Mouse (Mus musculus) T-helper 1 cell (primary cell): ENCODE data around the gene Sgsh.
"Not testable (repeated sequence)": the region's sequence is repeated elsewhere in the genome, so short reads cannot be mapped to it uniquely, and the experiment has no call there.

Source experiments
- in situ Hi-C: fragments of 300-600 bp; cut with MboI, MseI; formaldehyde crosslinking; loops from one replicate; pipeline ENCODE4 v1.15.1; 2025; ENCODE audit warnings: high pct_unique_total_duplicates

Sgsh gene

DNA sequence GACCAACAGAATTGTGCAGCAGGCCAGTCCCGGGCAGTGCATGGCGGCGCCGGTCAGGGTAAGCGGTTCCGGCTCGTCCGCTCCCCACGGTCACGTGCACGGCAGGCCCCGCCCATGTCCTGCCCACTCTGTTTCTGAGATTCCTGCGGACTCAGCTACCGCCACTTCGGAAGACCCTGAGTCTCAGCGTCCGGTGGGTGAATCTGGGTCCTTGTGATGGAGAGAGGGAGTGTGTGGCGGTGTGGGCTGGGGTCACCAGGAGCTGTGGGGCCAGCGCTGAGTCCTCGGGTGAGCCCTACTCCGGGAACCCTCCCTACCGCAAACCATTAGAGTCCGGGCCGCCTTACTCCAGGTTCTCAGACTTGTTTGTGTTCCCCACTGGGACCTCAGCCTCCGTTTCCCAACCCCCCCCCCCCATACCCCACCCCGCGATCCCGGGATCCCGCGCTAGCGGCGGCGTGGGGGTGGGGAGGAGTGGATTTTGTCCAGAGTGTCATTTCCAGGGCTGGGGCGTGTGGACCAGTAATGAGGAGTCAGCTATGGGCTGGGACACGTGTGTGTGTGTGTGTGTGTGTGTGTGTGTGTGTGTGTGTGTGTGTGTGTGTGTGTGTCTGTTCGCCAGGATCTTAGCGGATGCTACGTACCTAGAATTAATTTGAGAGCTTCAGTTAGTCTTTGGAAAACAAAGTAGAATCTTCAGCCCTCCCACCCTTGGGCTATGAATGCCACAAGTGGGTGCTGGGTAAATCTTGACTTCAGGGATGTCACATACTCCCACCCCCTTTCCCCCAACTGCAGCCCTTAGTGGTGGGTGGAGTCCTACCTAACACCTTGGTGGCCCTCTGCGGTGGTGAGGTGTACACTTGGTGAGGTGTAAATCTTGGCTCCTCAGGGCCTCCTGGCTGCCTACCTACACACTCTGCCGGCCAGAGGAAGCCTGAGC lies at the start of gene Sgsh, which contains the start of gene Slc26a11:
Gene Sgsh (minus strand): TSS at position 94 of the 943 bp plus-strand sequence.
Gene Slc26a11 (plus strand): TSS at position 115 of the 943 bp plus-strand sequence.
- in situ Hi-C loops, result no loop called here

DNA sequence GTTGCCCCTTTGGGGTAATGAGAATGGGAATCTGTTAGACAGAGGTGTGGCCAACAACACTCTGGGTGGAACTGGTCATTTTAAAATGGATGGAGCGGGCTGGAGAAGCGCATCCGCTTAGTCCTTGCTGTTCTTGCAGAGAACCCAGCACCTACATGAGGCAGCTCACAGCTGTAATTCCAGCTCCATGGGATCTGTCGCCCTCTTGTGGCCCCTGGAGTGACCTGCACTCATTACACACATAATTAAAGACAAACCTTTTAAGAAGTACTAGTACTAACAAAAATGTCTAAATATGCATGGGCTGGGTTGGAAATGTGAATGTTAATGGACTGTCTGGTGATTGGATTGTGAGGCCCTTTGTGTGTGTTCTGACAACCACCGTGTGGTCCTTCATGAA lies 49.3 kb upstream of the Sgsh start:
- in situ Hi-C loops, result loop anchor here (5.0 kb wide), 1 partner anchor 62 kb away; no protein-coding TSS in a partner anchor

DNA sequence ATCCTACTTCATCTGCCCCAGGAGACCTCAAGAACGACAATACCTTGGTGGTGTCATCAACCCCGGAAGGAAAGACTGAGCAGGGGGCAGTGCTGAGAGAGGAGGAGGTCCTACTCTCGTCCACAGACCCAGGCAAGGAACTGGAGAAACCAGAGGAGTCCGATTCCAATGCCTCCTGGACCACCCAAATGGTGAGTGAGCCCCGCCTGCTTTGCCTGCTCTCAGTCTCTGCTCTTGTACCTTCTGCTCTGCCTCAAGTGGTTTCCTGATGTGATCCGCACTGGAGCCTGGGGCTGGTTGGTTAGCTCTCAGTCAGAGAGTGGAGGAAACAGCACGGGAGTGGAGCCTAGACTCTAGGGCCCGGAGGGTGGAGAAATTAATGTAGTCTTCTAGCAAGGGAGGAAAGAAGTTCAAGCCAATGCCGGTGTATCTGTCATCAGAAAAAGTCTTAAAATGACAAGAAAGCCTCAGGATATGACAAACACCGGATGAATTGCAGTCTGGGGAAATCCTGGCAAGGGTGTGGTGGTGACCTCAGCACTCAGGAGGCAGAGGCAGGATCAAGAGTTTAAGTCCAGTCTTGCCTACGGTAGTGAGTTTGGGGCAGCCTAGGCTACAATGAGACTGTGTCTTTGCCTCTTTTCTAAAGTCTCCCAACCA lies 47.3 kb upstream of the Sgsh start:
- in situ Hi-C loops, result loop anchor here (5.0 kb wide), 1 partner anchor 60 kb away; no protein-coding TSS in a partner anchor

DNA sequence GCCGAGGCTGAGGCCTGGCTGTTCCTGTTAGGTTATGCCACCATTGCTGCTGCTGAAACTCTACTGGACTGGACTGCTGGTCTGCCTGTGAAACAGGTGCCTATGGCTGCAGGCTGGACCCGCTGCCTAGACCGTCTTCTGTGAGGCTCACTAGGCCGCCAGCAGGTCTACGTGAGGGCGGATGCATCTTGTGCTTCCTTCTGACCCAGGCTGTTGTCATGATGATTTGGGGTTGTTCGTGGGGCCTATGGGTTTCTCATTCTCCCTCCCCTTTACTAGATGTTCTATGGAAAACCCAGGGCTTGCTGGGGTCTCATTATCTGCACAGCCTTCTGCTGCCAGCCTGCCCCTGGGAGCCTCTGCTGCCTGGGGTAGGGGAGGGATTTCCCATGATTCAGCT lies 41.1 kb upstream of the Sgsh start:
- in situ Hi-C loops, result no loop called here

DNA sequence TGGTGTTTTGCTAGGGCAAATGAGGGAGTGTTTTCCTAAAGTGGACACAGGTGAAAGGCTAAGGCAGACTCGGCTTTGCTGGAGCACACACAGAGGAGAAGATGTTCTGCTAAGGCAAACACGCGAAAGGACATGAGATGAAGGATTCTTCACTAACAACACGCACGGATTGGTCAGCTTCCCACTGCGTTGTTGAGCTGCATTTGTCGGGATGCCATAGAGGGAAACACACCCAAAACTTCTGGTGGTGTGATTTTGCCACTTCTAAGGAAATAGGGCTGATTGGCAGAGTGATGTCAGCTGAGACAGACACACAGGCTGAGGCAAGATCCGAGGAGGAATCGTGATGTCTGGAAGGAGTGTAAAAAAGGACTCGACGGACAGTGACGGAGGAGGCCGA lies 40.6 kb upstream of the Sgsh start:
- in situ Hi-C loops, result no loop called here

DNA sequence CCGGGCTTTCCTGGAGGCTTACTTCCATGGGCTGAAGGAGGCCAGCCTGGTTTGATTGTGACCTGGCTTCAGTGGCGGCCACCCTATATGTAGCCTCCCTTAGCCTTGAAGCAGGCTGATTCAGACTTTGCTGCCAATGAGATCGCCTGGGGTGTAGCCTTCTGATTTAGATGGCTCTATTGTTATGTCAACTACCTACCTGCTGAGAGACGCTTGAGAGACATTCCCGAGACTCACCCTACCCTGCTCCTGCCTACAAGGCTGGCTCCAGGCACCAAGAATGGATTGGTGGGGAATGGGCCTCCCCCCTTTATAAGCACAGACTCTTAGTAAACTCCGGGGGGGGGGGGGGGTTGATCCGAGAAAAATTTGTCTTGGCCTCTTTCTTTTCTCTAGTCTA lies 40.1 kb upstream of the Sgsh start:
- in situ Hi-C loops, result no loop called here

DNA sequence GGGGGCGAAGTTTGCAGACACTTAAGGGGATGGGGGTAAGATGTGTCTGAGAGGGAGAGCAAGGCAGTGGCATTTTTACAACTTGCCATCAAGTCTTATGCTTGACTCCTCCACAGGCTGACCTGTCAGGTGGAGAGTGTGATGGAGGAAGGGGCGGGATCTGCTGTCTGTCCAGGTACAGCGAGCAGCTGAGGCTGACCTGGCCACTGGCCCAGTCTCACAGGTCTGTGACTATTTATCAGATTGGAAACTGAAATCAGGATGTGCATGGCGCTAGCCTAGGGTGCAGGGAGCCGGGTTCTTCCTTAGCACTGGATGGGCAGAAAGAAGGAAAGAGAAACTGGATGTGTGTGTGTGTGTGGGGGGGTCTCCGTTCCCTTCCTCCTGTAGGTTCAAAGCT lies 38.9 kb upstream of the Sgsh start:
- in situ Hi-C loops, result no loop called here

DNA sequence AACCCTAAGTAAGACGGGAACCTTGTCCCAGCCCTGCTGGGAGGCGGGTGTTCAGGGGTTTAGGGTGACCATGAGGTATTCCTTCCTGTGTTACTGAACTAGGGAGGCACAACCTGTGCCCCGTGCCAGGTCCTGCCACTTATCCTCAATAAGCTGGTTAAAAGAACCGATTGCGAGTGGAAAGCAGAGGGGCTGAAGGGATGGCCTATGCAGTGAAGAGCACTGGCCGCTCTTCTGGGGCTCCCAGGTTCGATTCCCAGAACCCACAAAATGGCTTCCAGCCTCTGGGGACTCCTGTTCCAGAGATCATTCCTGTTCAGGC lies 38.1 kb upstream of the Sgsh start:
- in situ Hi-C loops, result no loop called here

DNA sequence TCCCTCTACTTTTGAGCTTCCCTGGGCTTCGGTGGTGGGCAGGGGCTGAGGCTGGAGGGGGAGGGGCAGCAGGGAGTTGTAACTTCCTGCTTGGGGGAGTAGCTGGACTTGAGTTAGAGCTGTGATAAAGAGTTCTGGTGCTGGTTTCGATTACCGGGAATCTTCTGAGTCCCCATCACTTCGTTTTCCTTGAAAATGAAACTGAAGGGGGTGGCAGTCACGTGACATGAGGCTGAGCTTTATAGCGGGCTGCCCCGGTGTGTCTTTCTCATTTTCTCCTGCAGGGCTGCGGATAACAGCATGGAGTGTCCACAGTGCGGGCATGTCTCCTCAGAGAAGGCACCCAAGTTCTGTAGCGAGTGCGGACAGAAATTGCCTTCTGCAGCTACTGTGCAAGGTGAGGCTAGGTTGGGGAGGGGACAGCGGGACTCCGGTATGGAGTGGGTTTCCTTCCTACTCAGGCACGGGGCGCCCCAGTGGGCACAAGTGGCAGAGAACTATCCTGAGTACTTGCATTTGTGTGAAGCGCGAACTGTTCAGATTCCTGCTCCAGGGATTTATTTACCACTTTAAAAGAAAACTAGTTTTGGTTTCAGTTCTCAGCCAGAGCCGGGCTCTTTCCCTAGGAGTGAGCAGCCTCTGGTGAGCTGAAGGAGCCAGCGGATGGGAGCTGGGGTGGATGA lies 37.6 kb upstream of the Sgsh start, which contains the start of gene Rnf213:
Gene Rnf213 (plus strand): TSS at position 301 of the 683 bp plus-strand sequence.
- in situ Hi-C loops, result no loop called here

DNA sequence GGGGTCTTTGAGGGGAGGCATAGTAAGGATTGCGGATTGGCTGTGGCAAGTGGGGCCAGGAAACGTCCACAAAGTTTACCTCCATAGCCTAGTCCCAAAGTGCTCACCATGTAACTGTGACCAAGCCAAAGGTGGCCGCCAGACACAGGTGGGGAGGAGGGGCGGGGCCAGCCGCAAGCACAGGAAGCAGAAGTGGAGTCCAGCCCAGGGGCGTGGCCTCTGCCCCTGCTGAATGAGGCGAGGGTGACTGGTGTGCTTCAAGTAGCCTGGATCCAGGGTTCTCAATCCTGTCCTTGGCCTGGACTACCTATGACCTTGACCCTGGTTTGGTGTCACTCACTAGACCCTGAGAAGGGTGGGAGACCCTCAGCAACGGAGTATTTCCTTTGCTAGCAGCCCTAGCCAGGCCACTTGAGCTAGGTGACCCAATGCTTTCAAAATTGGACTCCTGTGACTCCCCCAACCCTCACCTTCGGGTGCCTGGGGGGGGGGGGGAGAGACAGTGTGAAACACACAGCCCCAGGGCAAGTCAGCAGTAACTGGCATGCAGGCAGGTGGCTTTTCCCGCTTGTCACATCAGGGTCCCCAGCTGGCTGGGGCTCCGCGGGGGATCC lies 36.8 kb upstream of the Sgsh start:
- in situ Hi-C loops, result no loop called here

DNA sequence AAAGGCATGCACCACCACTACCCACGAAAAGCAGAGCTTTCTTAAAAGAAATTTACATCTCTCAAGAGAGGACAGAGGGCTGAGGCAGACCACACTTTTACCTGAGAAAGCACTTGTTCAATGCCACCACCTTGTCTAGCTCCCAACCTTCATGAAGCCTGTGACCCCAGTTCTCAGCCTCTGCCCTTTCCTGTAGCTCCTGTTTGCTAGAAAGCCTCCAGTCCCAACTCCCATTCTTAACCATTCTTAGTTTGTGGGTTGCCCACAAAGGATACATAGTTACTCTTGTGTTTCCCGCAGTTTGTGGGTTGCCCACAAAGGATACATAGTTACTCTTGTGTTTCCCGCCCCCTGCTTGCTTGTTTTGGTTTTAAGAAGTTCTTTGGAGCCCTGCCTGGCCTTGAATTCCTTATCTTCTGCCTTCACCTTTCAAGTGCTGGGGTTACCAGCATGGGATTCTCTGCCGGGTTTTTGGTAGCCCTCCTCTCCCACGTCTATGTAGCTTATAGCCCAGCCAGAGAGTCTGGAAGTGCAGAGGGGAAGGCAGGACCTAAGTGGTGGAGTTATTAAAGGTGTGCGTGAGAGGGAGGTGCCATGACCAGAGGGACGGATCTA lies 36.2 kb upstream of the Sgsh start:
- in situ Hi-C loops, result no loop called here

DNA sequence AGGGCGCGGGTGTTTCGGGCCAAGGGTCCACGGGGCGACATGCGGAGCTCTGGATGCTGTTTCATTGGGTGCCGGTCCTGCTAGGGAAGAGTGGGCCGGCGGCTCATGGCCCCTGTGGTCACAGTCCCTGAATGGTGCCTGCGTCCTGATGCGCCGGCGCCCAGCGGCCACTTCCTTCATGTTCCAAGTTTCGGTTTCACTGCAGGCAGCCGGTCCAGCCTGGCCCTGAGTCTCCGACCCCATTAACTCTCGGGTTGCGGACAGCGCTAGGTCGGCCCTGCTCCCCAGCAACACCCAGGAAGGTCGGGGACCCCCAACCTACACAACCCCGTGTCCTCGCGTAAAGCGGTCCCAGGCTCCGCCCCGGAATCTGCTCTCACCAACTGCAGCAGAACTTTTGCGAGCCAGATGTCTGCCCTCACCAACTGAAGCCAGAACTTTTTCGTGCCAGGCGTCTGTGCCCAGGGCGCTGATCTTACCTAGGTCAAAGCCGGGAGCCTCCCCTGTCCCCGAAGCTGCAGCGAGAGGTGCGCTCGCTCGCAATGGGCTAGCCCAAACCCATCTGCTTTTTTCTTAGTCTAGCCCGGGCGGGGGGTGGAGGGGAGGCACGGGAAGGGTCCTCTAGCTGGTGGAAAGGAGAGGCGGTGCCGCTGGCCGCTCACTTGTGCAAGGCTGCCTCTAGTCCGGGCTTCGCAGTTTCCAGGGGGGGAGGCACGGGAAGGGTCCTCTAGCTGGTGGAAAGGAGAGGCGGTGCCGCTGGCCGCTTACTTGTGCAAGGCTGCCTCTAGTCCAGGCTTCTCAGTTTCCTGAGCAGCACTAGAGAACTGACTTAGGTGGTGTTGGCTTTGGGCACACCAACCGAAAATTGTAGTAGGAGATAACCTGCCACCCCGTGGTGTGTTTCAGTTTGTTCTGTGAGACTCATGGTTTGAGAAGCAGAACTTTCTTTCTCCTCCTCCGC lies 35.2 kb upstream of the Sgsh start:
- in situ Hi-C loops, result no loop called here

DNA sequence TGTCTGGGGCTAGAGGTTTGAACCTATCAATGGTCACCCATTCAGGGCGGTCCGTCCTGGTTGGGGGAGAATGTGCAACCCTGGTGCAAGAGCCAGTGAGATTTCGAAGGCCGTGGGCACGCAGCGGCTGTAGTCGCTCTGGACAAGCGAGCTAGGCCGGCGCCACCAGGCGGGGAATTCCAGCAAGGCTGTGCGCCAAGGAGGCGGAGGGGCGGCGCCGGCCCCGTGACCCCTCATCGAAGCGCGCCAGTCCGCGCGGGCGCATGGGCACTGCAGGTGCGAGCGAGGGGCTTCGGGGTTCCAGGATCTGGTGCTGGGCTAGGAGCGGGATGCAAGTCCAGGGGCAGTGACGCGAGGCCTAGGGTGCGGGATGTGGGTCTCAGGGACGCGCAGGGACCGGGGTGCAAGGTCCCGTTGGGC lies 34.5 kb upstream of the Sgsh start:
- in situ Hi-C loops, result no loop called here

DNA sequence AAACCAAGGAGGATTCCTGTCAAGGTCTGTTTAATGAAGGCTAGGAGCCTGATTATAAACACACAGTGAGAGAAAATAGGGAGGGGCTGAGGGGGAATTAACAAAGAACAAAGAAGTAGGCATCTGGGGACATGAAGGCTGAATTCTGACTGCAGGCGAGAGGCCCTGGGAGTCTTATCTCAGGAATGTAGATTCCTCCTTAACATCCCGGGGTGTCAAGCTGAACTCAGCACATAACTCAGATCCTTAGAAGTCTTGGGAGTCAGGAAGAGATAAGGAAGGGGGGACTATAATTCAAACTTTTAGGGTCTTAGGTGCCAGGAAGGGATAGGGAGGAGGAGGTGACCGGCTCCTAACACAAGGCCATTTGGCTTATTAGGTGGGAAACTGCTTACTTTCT lies 31.9 kb upstream of the Sgsh start:
- in situ Hi-C loops, result not testable (repeated sequence)

DNA sequence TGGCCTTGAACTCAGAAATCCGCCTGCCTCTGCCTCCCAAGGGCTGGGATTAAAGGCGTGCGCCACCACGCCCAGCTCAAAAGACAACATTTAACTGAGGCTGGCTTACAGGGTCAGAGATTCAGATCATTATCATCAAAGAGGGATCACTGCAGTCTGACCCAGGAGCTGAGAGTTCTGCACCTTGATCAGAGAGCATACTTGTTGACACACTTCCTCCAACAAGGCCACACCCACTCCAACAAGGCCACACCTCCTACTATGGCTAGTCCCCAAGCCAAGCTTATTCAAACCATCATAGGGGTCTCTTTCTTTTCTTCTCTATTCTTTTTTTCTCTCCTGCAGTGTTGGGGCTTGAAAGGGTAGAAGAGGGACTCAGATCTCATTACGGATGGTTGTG lies 31.0 kb upstream of the Sgsh start:
- in situ Hi-C loops, result no loop called here

DNA sequence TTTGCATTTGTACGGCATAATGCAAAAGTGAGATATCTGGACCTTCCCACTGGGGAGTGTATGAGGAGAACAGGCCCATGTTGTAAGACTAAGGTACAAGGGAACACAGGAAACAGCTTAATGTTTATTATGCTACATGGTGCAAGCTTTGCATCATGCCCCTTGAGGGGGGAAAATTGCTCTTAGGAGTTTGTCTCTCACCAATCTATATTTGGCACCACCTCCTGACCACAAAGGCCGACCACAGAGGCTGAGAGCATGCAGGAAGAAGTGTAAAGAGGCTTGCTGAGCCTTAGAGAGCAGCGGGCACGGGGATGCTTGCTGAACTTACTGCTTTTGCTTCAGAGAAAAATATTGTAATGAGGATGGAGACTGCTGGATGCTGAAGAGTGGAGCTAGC lies 29.6 kb upstream of the Sgsh start:
- in situ Hi-C loops, result no loop called here

DNA sequence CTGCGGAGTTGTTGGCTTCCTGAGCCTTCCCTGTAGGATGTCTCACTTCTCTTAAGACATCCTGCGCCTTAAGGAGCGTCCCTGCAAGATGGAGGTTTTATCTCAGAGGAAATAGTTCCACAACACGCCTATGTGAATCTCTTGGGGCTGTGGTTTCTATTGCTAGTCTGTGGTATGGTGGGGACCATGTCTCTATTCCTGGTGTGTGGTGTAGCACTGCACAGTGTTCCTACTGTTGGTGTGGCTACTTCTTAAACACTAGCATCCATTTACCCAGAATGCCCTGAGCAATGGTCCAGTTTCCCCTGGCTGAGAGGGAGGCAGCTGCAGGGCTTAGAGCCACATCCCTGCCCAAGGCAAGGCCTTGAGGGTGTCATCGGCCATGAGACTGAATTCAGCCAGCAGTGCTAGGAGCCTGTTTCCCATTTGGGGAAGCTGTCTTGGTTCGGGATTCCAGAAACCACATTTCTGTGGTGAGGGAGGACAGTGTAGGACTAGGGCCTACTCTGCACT lies 27.1 kb upstream of the Sgsh start:
- in situ Hi-C loops, result no loop called here

DNA sequence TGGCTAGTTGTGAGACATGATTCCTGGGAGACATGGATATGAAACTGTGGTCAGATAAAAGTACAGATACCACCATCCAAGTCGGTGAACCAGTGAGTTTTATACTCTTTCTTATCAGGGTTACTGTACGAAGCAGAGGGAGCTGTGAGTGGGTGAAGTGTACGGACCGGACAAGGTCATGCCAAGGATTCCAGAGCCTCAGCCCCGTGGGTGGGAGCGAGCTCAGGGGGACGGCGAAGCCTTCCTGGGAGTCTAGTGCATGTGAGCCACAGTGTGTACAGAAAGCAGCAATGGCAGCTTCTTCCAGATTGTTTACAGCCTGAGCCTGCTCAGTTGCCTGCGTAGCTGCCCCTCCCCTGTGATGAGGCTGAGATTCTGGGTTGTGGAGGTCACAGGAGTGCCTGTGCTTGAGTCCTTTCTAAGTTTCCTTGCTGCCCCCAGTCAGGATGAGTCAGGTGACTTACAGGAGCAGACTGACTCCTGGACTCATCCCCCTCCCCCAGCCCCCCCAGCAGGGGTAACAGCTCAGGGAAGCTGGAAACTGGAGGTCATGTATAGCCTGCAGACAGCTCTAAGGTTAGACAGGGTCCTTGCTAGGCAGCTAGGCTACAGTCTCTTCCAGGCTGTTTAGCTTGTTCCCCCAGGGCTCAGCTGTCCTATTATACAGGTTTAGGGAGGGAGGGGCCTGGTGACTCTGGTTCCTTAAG lies 26.4 kb upstream of the Sgsh start:
- in situ Hi-C loops, result no loop called here

DNA sequence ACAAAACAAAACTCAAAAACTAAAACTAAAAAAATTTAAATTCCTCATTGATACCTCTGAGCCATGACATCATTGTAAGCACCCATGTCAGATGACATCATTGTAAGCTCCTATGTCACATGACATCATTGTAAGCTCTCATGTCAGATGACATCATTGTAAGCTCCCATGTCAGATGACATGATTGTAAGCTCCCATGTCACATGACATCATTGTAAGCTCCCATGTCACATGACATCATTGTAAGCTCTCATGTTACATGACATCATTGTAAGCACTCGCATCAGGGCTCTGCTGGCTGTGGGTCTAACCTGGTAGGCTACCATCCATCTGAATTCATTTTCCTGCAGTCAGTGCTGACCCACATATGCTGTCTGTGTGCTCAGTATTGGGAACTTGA lies 23.2 kb upstream of the Sgsh start:
- in situ Hi-C loops, result no loop called here
